Mouse (Mus musculus) telencephalon, adult 2 months (tissue): ENCODE results near the gene Acox1.

Source experiments
- DNase-seq: peaks from one replicate; pipeline ENCODE4 v3.0.0-alpha.2; 2011; ENCODE audit warnings: low read depth, low spot score

Gene Acox1

GRCm38 (mm10) chr11:116167884-116168439, 30.9 kb downstream of the Acox1 start, which contains the start of gene Fbf1:
Fbf1 (minus strand) TSS chr11:116168166.
- DNase-seq, result peak; percentile 97

GRCm38 (mm10) chr11:116167232-116167631, 31.6 kb downstream of the Acox1 start:
- no peak for DNase-seq

- no peak for DNase-seq
Measured at GRCm38 (mm10) chr11:116163002-116163401, 35.8 kb downstream of the Acox1 start.

GRCm38 (mm10) chr11:116162146-116162545, 36.7 kb downstream of the Acox1 start:
- peak; percentile 80 for DNase-seq

- DNase-seq, result no peak
Measured at GRCm38 (mm10) chr11:116161312-116161711, 37.5 kb downstream of the Acox1 start.

GRCm38 (mm10) chr11:116150960-116151359, 47.9 kb downstream of the Acox1 start:
- no peak for DNase-seq

- no peak for DNase-seq
Measured at GRCm38 (mm10) chr11:116149341-116149740, 49.5 kb downstream of the Acox1 start.

- DNase-seq, result peak; percentile 61
Measured at GRCm38 (mm10) chr11:116148761-116149221, 50.1 kb downstream of the Acox1 start.

- peak; percentile 73 for DNase-seq
Measured at GRCm38 (mm10) chr11:116146294-116146985, 52.4 kb downstream of the Acox1 start.

GRCm38 (mm10) chr11:116145481-116146293, 53.2 kb downstream of the Acox1 start:
- no peak for DNase-seq

- DNase-seq, result no peak
Measured at GRCm38 (mm10) chr11:116143468-116143867, 55.4 kb downstream of the Acox1 start.

GRCm38 (mm10) chr11:116142211-116142991, 56.4 kb downstream of the Acox1 start:
- DNase-seq, result no peak

GRCm38 (mm10) chr11:116138468-116139138, 60.2 kb downstream of the Acox1 start, which contains the start of gene Mrpl38:
Mrpl38 (minus strand) TSS chr11:116138868.
- peak; percentile 87 for DNase-seq

GRCm38 (mm10) chr11:116138096-116138467, 60.8 kb downstream of the Acox1 start:
- no peak for DNase-seq

GRCm38 (mm10) chr11:116134171-116134570, 64.7 kb downstream of the Acox1 start:
- no peak for DNase-seq

GRCm38 (mm10) chr11:116133497-116133896, 65.3 kb downstream of the Acox1 start:
- no peak for DNase-seq

- no peak for DNase-seq
Measured at GRCm38 (mm10) chr11:116132366-116133333, 66.2 kb downstream of the Acox1 start.

GRCm38 (mm10) chr11:116131349-116132170, 67.3 kb downstream of the Acox1 start:
- no peak for DNase-seq
